In the genomic region with DNA sequence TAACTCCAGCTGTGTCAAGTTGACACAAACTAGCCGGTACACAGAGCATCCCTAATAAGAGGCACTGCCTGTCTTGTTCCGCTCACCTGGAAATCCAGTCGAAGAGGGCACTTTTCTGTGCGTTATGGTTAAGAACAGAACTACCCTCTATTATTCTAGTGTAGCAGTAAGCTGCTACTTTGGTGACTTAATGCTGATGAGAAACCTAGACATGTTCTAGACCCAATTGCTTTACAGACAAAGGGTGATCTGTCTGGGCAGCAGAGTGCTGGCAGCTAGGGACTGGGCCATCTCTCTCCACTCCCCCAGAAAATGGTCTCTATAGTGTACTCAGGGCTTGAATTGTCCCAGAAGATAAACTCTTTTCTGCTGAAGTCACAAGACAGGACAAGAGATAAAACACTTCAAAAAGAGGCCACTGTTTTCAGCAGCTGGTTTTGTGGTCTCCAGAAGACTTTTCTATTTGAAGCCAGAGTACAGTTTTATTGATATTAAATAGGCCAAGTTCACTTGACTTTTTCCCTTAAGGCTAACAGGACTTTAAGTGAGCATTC, we compare ENCODE assay signal across 22 mouse cellular contexts. TPM values are rescaled to one million over a fixed set of nuclear protein-coding genes. Genes with fewer than 3 reads are reported as not detected.
DNase-seq lines count a peak whose midpoint lies in the region; ATAC-seq and TF ChIP-seq lines count a peak whose summit lies in the region.
"Had no signal": no experiment of that assay in that cellular context is flagged by ENCODE, and none has a peak within 500 bp of the region (broad histone marks: within the 10 kb centered on the region; RNA-seq: fewer than 3 reads in every experiment).

No protein-coding gene starts in this region.

- DNase-seq in heart, adult 11 months, result peak; percentile 53
- DNase-seq in heart, postnatal 10 days, result no peak
- DNase-seq in liver, embryonic 11.5 days (ENCODE audit: low spot score), result no peak
- peak; percentile 64 for DNase-seq in midbrain, embryonic 11.5 days (ENCODE audit: low spot score, missing footprints)
- DNase-seq: adrenal gland, adult 8-10 months; adrenal gland, postnatal 14 days; adrenal gland, postnatal 36 days; cerebellum, adult 11-12 months; cerebellum, adult 2 months; cerebellum, adult 9-10 months; cerebellum, postnatal 10 days; cerebellum, postnatal 25 days had no signal

- no peaks in the 10 kb centered on the region for H3K9me3 ChIP-seq in liver, embryonic 16.5 days (replicated peaks; ENCODE audit: control insufficient read depth, low read length)
- no peaks in the 10 kb centered on the region for H3K9me3 ChIP-seq in liver, embryonic 11.5 days (ENCODE audit: control insufficient read depth, low read length)
- H3K9me3 ChIP-seq in midbrain, embryonic 11.5 days (ENCODE audit: control insufficient read depth, low read length), result no peaks in the 10 kb centered on the region
- H3K9me3 ChIP-seq in midbrain, embryonic 16.5 days (replicated peaks; ENCODE audit: control insufficient read depth, low read length, poor library complexity, severe bottlenecking), result no peaks in the 10 kb centered on the region
- no peaks in the 10 kb centered on the region for H3K9me3 ChIP-seq in intestine, postnatal 0 days (ENCODE audit: control insufficient read depth)
- H3K9me3 ChIP-seq: embryonic facial prominence, embryonic 10.5 days; embryonic facial prominence, embryonic 12.5 days; forebrain, embryonic 13.5 days; forebrain, embryonic 15.5 days had no signal

- TF ChIP-seq CTCF in intestine, postnatal 0 days (IDR thresholded peaks at IDR 0.05; ENCODE audit: low read depth), result no peak

- peaks cover 24% of the 10 kb centered on the region for H3K4me1 ChIP-seq in liver, embryonic 16.5 days (ENCODE audit: control insufficient read depth, low read depth, low read length)
- no peaks in the 10 kb centered on the region; the same call in none of the 2 replicates for H3K4me1 ChIP-seq in liver, embryonic 11.5 days (replicated peaks; ENCODE audit: control insufficient read depth, insufficient read depth, low read length)
- no peaks in the 10 kb centered on the region for H3K4me1 ChIP-seq in midbrain, embryonic 11.5 days (ENCODE audit: control insufficient read depth, insufficient read depth, low read length)
- H3K4me1 ChIP-seq in midbrain, embryonic 16.5 days (ENCODE audit: control insufficient read depth, insufficient read depth, low read length), result no peaks in the 10 kb centered on the region
- H3K4me1 ChIP-seq in intestine, postnatal 0 days (replicated peaks; ENCODE audit: control insufficient read depth, insufficient read depth, low read length), result no peaks in the 10 kb centered on the region
- H3K4me1 ChIP-seq: forebrain, embryonic 13.5 days; forebrain, embryonic 15.5 days had no signal

- no peak overlapping the region for H3K4me3 ChIP-seq in liver, embryonic 16.5 days (ENCODE audit: low read depth, low read length)
- no peak overlapping the region for H3K4me3 ChIP-seq in liver, embryonic 11.5 days (ENCODE audit: low read depth, low read length)
- no peak overlapping the region for H3K4me3 ChIP-seq in midbrain, embryonic 11.5 days (ENCODE audit: low read depth, low read length)
- no peak overlapping the region for H3K4me3 ChIP-seq in midbrain, embryonic 16.5 days (ENCODE audit: low read depth, low read length)
- no peak overlapping the region for H3K4me3 ChIP-seq in intestine, postnatal 0 days (ENCODE audit: low read depth, low read length)
- H3K4me3 ChIP-seq: embryonic facial prominence, embryonic 10.5 days; embryonic facial prominence, embryonic 12.5 days; forebrain, embryonic 13.5 days; forebrain, embryonic 15.5 days had no signal

- H3K36me3 ChIP-seq in liver, embryonic 16.5 days (ENCODE audit: control insufficient read depth, insufficient read depth), result no peaks in the 10 kb centered on the region
- H3K36me3 ChIP-seq in liver, embryonic 11.5 days (ENCODE audit: control insufficient read depth, insufficient read depth, low read length), result no peaks in the 10 kb centered on the region
- no peaks in the 10 kb centered on the region for H3K36me3 ChIP-seq in midbrain, embryonic 11.5 days (ENCODE audit: control insufficient read depth, insufficient read depth, low read length)
- no peaks in the 10 kb centered on the region for H3K36me3 ChIP-seq in midbrain, embryonic 16.5 days (ENCODE audit: control insufficient read depth, insufficient read depth, low read length)
- 0 out of 2 replicates have a peak, but pooled peaks cover 6% of the 10 kb centered on the region for H3K36me3 ChIP-seq in intestine, postnatal 0 days (ENCODE audit: control insufficient read depth, insufficient read depth)
- H3K36me3 ChIP-seq: embryonic facial prominence, embryonic 10.5 days; embryonic facial prominence, embryonic 12.5 days; forebrain, embryonic 15.5 days had no signal

- WGBS in liver, embryonic 16.5 days (ENCODE audit: insufficient replicate concordance), result 82% methylated on average over 4 of the region's 4 CpGs
- 85% methylated on average over 4 of the region's 4 CpGs for WGBS in liver, embryonic 11.5 days
- WGBS in midbrain, embryonic 11.5 days, result 90% methylated on average over 4 of the region's 4 CpGs
- 89% methylated on average over 4 of the region's 4 CpGs for WGBS in midbrain, embryonic 16.5 days
- WGBS in intestine, postnatal 0 days, result 90% methylated on average over 4 of the region's 4 CpGs

- no peak overlapping the region for H3K4me2 ChIP-seq in liver, embryonic 16.5 days (ENCODE audit: low read depth, low read length)
- H3K4me2 ChIP-seq in liver, embryonic 11.5 days, result no peak overlapping the region
- no peak overlapping the region for H3K4me2 ChIP-seq in midbrain, embryonic 11.5 days
- no peak overlapping the region for H3K4me2 ChIP-seq in midbrain, embryonic 16.5 days (ENCODE audit: low read length)
- H3K4me2 ChIP-seq in intestine, postnatal 0 days (replicated peaks; ENCODE audit: low read depth), result no peak overlapping the region
- H3K4me2 ChIP-seq: embryonic facial prominence, embryonic 12.5 days; forebrain, embryonic 13.5 days; forebrain, embryonic 15.5 days had no signal

- ATAC-seq in liver, embryonic 16.5 days (ENCODE audit: low read depth), result peak; percentile 31; the same call in 1 of the 2 replicates
- ATAC-seq in liver, embryonic 11.5 days (replicated peaks; ENCODE audit: low FRiP score), result no peak; the same call in 1 of the 2 replicates
- no peak for ATAC-seq in midbrain, embryonic 11.5 days (ENCODE audit: low FRiP score)
- no peak for ATAC-seq in midbrain, embryonic 16.5 days
- ATAC-seq in intestine, postnatal 0 days, result no peak
- ATAC-seq: activated CD4-positive, CD25-positive, alpha-beta regulatory T cell, adult 4 months; forebrain, embryonic 13.5 days; forebrain, embryonic 15.5 days; Patski had no signal

- intact Hi-C loops in heart, postnatal 10 days (cut with DNase I), result loop anchor here (10.0 kb wide), 1 partner anchor 453 kb away; no protein-coding TSS in a partner anchor

- no peak overlapping the region for H3K27ac ChIP-seq in liver, embryonic 16.5 days (ENCODE audit: low read length)
- H3K27ac ChIP-seq in liver, embryonic 11.5 days (ENCODE audit: low read depth, low read length), result no peak overlapping the region; the same call in 1 of the 2 replicates
- no peak overlapping the region for H3K27ac ChIP-seq in midbrain, embryonic 11.5 days (ENCODE audit: low read depth, low read length)
- H3K27ac ChIP-seq in midbrain, embryonic 16.5 days (ENCODE audit: low read length), result no peak overlapping the region
- no peak overlapping the region for H3K27ac ChIP-seq in intestine, postnatal 0 days (ENCODE audit: low read depth, low read length)
- H3K27ac ChIP-seq: embryonic facial prominence, embryonic 10.5 days; embryonic facial prominence, embryonic 12.5 days; forebrain, embryonic 13.5 days; forebrain, embryonic 15.5 days had no signal

- no peak overlapping the region for H3K9ac ChIP-seq in liver, embryonic 16.5 days (ENCODE audit: low read depth, low read length)
- H3K9ac ChIP-seq in liver, embryonic 11.5 days (ENCODE audit: low read depth, low read length), result no peak overlapping the region
- H3K9ac ChIP-seq in midbrain, embryonic 11.5 days (ENCODE audit: low read length), result no peak overlapping the region
- no peak overlapping the region for H3K9ac ChIP-seq in midbrain, embryonic 16.5 days (ENCODE audit: low read depth, low read length)
- no peak overlapping the region for H3K9ac ChIP-seq in intestine, postnatal 0 days (ENCODE audit: low read depth, low read length)
- H3K9ac ChIP-seq: embryonic facial prominence, embryonic 12.5 days; forebrain, embryonic 13.5 days; forebrain, embryonic 15.5 days had no signal

- H3K27me3 ChIP-seq in liver, embryonic 16.5 days (ENCODE audit: control insufficient read depth, insufficient read depth, low read depth, low read length), result no peaks in the 10 kb centered on the region
- no peaks in the 10 kb centered on the region for H3K27me3 ChIP-seq in liver, embryonic 11.5 days (replicated peaks; ENCODE audit: control insufficient read depth, insufficient read depth, low read length)
- no peaks in the 10 kb centered on the region for H3K27me3 ChIP-seq in midbrain, embryonic 11.5 days (ENCODE audit: control insufficient read depth, insufficient read depth, low read length)
- no peaks in the 10 kb centered on the region for H3K27me3 ChIP-seq in midbrain, embryonic 16.5 days (ENCODE audit: control insufficient read depth, insufficient read depth, low read depth, low read length)
- no peaks in the 10 kb centered on the region for H3K27me3 ChIP-seq in intestine, postnatal 0 days (replicated peaks; ENCODE audit: control insufficient read depth, insufficient read depth, low read length)
- H3K27me3 ChIP-seq: embryonic facial prominence, embryonic 12.5 days; forebrain, embryonic 13.5 days; forebrain, embryonic 15.5 days; Patski had no signal

RNA-seq across cellular contexts. Expression of gene Stx7, which starts 22.9 kb away (rescaled TPM):
- 10 to 100 TPM; 44.9 to 54.6 TPM for total RNA-seq in heart, postnatal 10 days (2021)
- polyA plus RNA-seq in liver, embryonic 16.5 days (2015; fragmentation: Nextera tagmentation; extraction: Ambion mirVana), result 25.9 and 26.8 TPM in 2 replicates
- 50.7 and 56.0 TPM in 2 replicates for polyA plus RNA-seq in liver, embryonic 11.5 days (2014; fragmentation: Nextera tagmentation; extraction: Ambion mirVana)
- polyA plus RNA-seq in midbrain, embryonic 11.5 days (2014; fragmentation: Nextera tagmentation; extraction: Ambion mirVana), result 98.6 and 99.6 TPM in 2 replicates
- polyA plus RNA-seq in midbrain, embryonic 16.5 days (2015; fragmentation: Nextera tagmentation; extraction: Ambion mirVana), result 363 and 388 TPM in 2 replicates
- 171 and 189 TPM in 2 replicates for polyA plus RNA-seq in intestine, postnatal 0 days (2015; fragmentation: Nextera tagmentation; extraction: Ambion mirVana)

RNA-seq across cellular contexts. Expression of gene Moxd1, which starts 51.3 kb away (rescaled TPM):
- total RNA-seq in heart, postnatal 10 days (2021), result 1 to 10 TPM in 1 of 2 experiments, under 1 TPM in 1; 0.92 to 1.5 TPM
- polyA plus RNA-seq in liver, embryonic 16.5 days (2015; fragmentation: Nextera tagmentation; extraction: Ambion mirVana), result 0.11 and 0.25 TPM in 2 replicates
- 2.3 and 2.8 TPM in 2 replicates for polyA plus RNA-seq in liver, embryonic 11.5 days (2014; fragmentation: Nextera tagmentation; extraction: Ambion mirVana)
- polyA plus RNA-seq in midbrain, embryonic 11.5 days (2014; fragmentation: Nextera tagmentation; extraction: Ambion mirVana), result 1.8 and 3.9 TPM in 2 replicates
- polyA plus RNA-seq in midbrain, embryonic 16.5 days (2015; fragmentation: Nextera tagmentation; extraction: Ambion mirVana), result 2.7 and 2.8 TPM in 2 replicates
- 5.9 and 7.9 TPM in 2 replicates for polyA plus RNA-seq in intestine, postnatal 0 days (2015; fragmentation: Nextera tagmentation; extraction: Ambion mirVana)
- polyA plus RNA-seq: activated CD4-positive, CD25-positive, alpha-beta regulatory T cell, adult 4 months; C2C12; Patski had no signal

Comparison
In these comparisons a context has a peak if more than half of its experiments do, and no peak if none do; other contexts are left out.
1. DNase-seq: peak in heart, adult 11 months (single experiment) and midbrain, embryonic 11.5 days (single experiment); none in heart, postnatal 10 days (0 of 2) and liver, embryonic 11.5 days (single experiment).